Mouse (Mus musculus): ENCODE data around the gene Gm20388. TPM values are rescaled to one million over a fixed set of nuclear protein-coding genes. Genes with fewer than 3 reads are reported as not detected.

Gene Gm20388
- total and polyA plus RNA-seq, 2 experiments from 2014 or later, result 51.3 TPM; not detected in 1

DNA sequence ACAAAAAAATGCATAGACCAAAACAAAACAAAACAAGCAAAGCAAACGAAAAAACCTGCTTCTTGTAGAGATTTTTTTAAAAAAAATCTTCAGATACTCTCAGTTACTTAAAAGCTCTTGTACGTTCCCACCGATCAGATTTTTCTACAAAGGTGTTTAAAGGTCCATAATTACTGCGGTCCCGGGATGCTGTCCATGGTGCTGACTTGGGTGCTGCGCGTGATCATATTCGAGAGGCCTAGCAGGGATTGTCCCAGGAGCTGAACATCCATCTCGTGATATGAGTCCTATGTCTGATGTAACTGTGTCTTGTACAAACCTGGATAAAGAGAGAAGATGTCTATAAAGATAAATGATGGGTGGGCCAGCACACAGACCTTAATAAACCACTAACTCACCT is 3927.9 kb downstream of the Gm20388 start:
- Histone ChIP-seq H3K9me3 (ENCODE audit: low read length) (no peaks in the 10 kb centered on the region), H3K9ac (no peak overlapping the region), H3K36me3 (ENCODE audit: insufficient read depth) (peaks cover 36% of the 10 kb centered on the region), H3K27ac (ENCODE audit: low read depth, low read length) (no peak overlapping the region), H3K4me2 (ENCODE audit: low read depth) (no peak overlapping the region), H3K4me3 (ENCODE audit: low read depth, low read length) (no peak overlapping the region), H3K4me1 (ENCODE audit: insufficient read depth) (no peaks in the 10 kb centered on the region), H3K27me3 (ENCODE audit: insufficient read depth, low read length) (no peaks in the 10 kb centered on the region)
- no peak for TF ChIP-seq CTCF (IDR thresholded peaks at IDR 0.05; ENCODE audit: low read depth)
- ATAC-seq (no peak), DNase-seq (no peak)
- 83% methylated on average over 9 of the region's 9 CpGs for WGBS

DNA sequence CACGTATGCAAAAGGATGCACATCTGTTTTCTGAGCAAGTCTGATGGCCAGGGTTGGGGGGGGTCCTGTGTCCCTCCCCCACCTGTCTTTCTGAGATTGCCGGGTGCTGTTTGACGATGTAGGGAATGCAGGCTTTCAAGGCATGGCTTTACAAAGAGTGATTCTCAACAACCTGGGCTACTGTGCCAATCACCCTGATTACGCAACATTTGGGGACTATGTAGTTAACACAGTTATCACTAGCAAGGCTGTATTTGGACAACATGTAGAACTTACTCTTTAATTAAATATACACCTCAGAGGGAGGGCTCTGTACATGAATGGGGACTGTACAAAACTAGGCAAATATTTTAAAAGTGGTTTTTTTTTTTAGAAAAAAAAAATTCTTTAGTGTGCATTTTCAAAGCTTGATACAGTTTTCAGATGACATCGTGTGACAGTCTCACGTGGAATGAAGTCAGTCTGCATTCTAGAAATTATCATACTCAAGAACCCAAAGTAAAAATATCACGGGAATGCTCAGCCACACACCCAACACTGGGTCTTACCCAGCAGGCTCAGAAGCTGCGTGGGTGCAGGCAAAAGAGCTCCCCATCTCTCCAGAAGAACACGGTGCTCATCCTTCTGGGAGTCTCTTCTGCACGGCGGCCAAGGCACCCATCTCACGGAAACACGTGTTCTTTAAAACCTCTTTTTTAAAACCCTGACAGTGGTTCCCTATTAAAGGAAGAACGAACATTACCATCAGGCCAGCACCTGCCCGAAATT is 3930.1 kb downstream of the Gm20388 start:
- WGBS, result 87% methylated on average over 15 of the region's 15 CpGs
- Histone ChIP-seq H3K4me2 (ENCODE audit: low read depth) (no peak overlapping the region), H3K27ac (ENCODE audit: low read depth, low read length) (no peak overlapping the region), H3K9me3 (ENCODE audit: low read length) (no peaks in the 10 kb centered on the region), H3K36me3 (ENCODE audit: insufficient read depth) (peaks cover 17% of the 10 kb centered on the region), H3K4me3 (ENCODE audit: low read depth, low read length) (no peak overlapping the region), H3K9ac (no peak overlapping the region), H3K4me1 (ENCODE audit: insufficient read depth) (no peaks in the 10 kb centered on the region), H3K27me3 (ENCODE audit: insufficient read depth, low read length) (no peaks in the 10 kb centered on the region)
- ATAC-seq (no peak), DNase-seq (no peak)
- TF ChIP-seq CTCF (IDR thresholded peaks at IDR 0.05; ENCODE audit: low read depth), result no peak

DNA sequence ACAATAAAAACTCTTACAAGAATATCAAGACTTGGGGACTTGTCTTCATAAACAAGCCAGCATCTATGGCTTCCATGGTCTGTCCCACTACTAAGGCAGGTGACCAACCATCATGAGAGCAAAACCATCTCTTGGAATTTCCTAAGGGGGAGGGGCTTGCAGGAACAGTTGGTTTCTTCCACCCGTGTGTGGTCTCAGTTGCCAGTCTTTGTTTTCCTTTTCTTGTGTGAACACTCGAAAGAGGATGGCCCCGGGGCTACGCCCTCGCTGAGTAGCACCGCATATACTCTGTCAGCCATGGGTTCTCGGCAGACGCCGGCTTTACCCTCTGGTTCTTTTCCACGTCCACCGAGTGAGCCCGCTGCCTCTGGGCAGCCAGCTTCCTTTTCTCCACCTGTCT is 3931.4 kb downstream of the Gm20388 start:
- H3K27ac ChIP-seq (ENCODE audit: low read depth, low read length), result no peak overlapping the region
- peaks cover 14% of the 10 kb centered on the region for H3K36me3 ChIP-seq (ENCODE audit: insufficient read depth)
- H3K27me3 ChIP-seq (ENCODE audit: insufficient read depth, low read length), result no peaks in the 10 kb centered on the region
- no peaks in the 10 kb centered on the region for H3K4me1 ChIP-seq (ENCODE audit: insufficient read depth)
- H3K9ac ChIP-seq, result no peak overlapping the region
- H3K4me2 ChIP-seq (ENCODE audit: low read depth), result no peak overlapping the region
- 85% methylated on average over 12 of the region's 12 CpGs for WGBS
- no peak for DNase-seq
- no peak for ATAC-seq
- H3K4me3 ChIP-seq (ENCODE audit: low read depth, low read length), result no peak overlapping the region
- no peaks in the 10 kb centered on the region for H3K9me3 ChIP-seq (ENCODE audit: low read length)
- TF ChIP-seq CTCF (IDR thresholded peaks at IDR 0.05; ENCODE audit: low read depth), result no peak

DNA sequence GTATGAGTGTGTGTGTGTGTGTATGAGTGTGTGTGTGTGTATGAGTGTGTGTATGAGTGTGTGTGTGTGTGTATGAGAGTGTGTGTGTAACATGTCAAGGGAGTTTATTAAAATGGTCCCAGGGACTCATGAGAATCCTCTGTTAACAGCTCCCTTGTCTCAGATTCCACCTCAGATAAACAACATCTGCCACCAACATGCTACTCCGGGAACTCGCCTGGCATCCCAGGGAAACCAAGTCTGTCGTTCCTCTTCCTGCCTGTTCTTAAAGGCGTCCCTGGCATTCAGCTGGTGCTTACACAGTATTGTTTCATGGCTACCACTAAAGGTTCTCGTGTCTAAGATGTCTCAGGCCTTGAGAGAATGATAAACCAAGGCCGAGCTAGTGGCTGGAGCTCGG is 3933.7 kb downstream of the Gm20388 start:
- TF ChIP-seq CTCF (IDR thresholded peaks at IDR 0.05; ENCODE audit: low read depth), result no peak
- Histone ChIP-seq H3K4me2 (ENCODE audit: low read depth) (no peak overlapping the region), H3K36me3 (ENCODE audit: insufficient read depth) (peaks cover 8% of the 10 kb centered on the region; the same call in 1 of the 2 replicates), H3K27me3 (ENCODE audit: insufficient read depth, low read length) (no peaks in the 10 kb centered on the region), H3K9me3 (ENCODE audit: low read length) (no peaks in the 10 kb centered on the region), H3K27ac (ENCODE audit: low read depth, low read length) (0 out of 2 replicates have a peak overlapping the region, but pooled peaks have one; percentile 9), H3K4me3 (ENCODE audit: low read depth, low read length) (no peak overlapping the region), H3K4me1 (ENCODE audit: insufficient read depth) (no peaks in the 10 kb centered on the region), H3K9ac (no peak overlapping the region)
- peak; percentile 42 for DNase-seq
- peak; percentile 27; the same call in 1 of the 2 replicates for ATAC-seq
- 71% methylated on average over 7 of the region's 7 CpGs for WGBS

DNA sequence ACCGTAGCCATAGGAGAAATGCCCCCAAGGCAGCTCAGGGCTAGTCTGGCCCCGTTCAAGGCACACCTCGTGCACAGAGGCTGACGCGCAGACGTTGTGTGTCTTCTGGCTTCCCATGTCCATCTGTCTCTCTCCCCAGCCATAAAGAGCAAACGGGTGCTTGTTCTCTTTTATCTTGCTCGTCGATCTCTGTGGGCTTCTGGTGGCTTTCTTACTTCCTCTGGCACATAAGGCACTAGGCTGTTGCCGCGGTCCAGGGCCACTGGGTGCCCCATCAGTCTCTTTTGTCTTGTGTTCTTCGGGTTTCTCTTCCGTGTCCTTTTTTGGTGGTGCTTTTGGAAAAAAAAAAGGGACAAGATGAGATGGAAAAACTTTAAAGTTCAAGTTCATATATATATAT is 3934.5 kb downstream of the Gm20388 start:
- no peak overlapping the region for H3K4me2 ChIP-seq (ENCODE audit: low read depth)
- H3K4me1 ChIP-seq (ENCODE audit: insufficient read depth), result no peaks in the 10 kb centered on the region
- H3K9ac ChIP-seq, result no peak overlapping the region
- no peak for TF ChIP-seq CTCF (IDR thresholded peaks at IDR 0.05; ENCODE audit: low read depth)
- ATAC-seq (no peak), DNase-seq (no peak)
- H3K9me3 ChIP-seq (ENCODE audit: low read length), result no peaks in the 10 kb centered on the region
- no peaks in the 10 kb centered on the region for H3K27me3 ChIP-seq (ENCODE audit: insufficient read depth, low read length)
- no peak overlapping the region for H3K4me3 ChIP-seq (ENCODE audit: low read depth, low read length)
- H3K36me3 ChIP-seq (ENCODE audit: insufficient read depth), result peaks cover 8% of the 10 kb centered on the region; the same call in 1 of the 2 replicates
- WGBS, result 89% methylated on average over 13 of the region's 13 CpGs
- H3K27ac ChIP-seq (ENCODE audit: low read depth, low read length), result no peak overlapping the region

DNA sequence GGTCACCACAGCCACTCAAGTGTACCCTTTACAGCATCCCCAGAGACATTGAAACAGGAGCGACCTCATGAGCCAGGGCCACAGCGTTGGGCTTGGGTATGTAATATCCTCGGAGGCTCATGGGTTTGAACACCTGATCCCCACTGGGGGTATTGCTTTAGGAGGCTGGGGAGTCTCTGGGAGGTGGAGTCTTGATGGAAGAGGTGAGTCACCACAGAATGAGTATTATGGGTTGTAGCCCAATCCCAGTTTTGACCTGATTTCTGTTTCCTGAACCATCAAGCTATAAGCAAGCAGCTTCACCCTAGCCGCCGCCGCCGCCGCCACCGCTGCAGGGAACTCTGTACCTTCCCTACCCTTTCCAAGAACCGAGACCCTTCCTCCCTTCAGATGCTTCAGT is 3935.3 kb downstream of the Gm20388 start:
- TF ChIP-seq CTCF (IDR thresholded peaks at IDR 0.05; ENCODE audit: low read depth), result no peak
- H3K4me2 ChIP-seq (ENCODE audit: low read depth), result no peak overlapping the region
- H3K4me1 ChIP-seq (ENCODE audit: insufficient read depth), result no peaks in the 10 kb centered on the region
- WGBS, result 94% methylated on average over 10 of the region's 10 CpGs
- no peaks in the 10 kb centered on the region for H3K9me3 ChIP-seq (ENCODE audit: low read length)
- peaks cover 8% of the 10 kb centered on the region; the same call in 1 of the 2 replicates for H3K36me3 ChIP-seq (ENCODE audit: insufficient read depth)
- DNase-seq (no peak), ATAC-seq (no peak)
- no peak overlapping the region for H3K27ac ChIP-seq (ENCODE audit: low read depth, low read length)
- no peak overlapping the region for H3K9ac ChIP-seq
- H3K27me3 ChIP-seq (ENCODE audit: insufficient read depth, low read length), result no peaks in the 10 kb centered on the region
- no peak overlapping the region for H3K4me3 ChIP-seq (ENCODE audit: low read depth, low read length)

DNA sequence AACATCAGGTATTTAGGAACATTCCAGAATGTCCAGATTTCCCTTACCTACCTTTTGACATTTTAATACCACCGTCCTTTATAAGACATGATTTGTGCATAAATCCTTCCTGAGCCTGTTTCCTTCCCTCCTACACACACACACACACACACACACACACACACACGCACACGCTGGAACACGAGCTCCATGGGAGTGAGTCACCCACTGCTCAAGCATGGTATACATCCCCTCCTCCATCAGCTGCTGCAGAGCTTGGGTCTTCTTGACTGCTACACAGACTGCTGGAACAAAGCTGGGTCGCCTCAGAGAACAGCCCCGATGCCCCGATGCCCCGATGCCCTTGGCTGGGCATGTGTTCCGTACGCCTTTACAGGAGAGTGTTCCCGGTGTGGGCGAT is 3935.9 kb downstream of the Gm20388 start:
- H3K9ac ChIP-seq, result no peak overlapping the region
- H3K4me1 ChIP-seq (ENCODE audit: insufficient read depth), result no peaks in the 10 kb centered on the region
- WGBS, result 93% methylated on average over 12 of the region's 12 CpGs
- H3K36me3 ChIP-seq (ENCODE audit: insufficient read depth), result peaks cover 3% of the 10 kb centered on the region; the same call in 1 of the 2 replicates
- no peaks in the 10 kb centered on the region for H3K27me3 ChIP-seq (ENCODE audit: insufficient read depth, low read length)
- no peak overlapping the region for H3K4me3 ChIP-seq (ENCODE audit: low read depth, low read length)
- no peak overlapping the region for H3K4me2 ChIP-seq (ENCODE audit: low read depth)
- DNase-seq (no peak), ATAC-seq (0 out of 2 replicates have a peak, but pooled peaks have one; percentile 40)
- TF ChIP-seq CTCF (IDR thresholded peaks at IDR 0.05; ENCODE audit: low read depth), result no peak
- no peak overlapping the region for H3K27ac ChIP-seq (ENCODE audit: low read depth, low read length)
- H3K9me3 ChIP-seq (ENCODE audit: low read length), result no peaks in the 10 kb centered on the region

Measured in forebrain, postnatal 0 days (tissue).